Mouse (Mus musculus) testis, adult 2 months (tissue): ENCODE data around the gene Eme2. TPM values are rescaled to one million over a fixed set of nuclear protein-coding genes. Genes with fewer than 3 reads are reported as not detected.

Source experiments
- H3K27ac ChIP-seq: fragments of 200-500 bp; 2 replicates; pipeline ENCODE4 v1.5.1; 2012; ENCODE audit warnings: low read depth, low read length; ENCODE audit not compliant: control insufficient read depth, insufficient read depth
- H3K27me3 ChIP-seq: fragments of 200-500 bp; 2 replicates; pipeline ENCODE4 v1.6.1; 2012; ENCODE audit warnings: mild to moderate bottlenecking, low read length, moderate library complexity; ENCODE audit not compliant: control insufficient read depth, insufficient read depth
- H3K36me3 ChIP-seq: fragments of 200-500 bp; 2 replicates; pipeline ENCODE4 v1.6.1; 2012; ENCODE audit warnings: mild to moderate bottlenecking, low read length; ENCODE audit not compliant: control insufficient read depth, insufficient read depth
- H3K4me1 ChIP-seq: fragments of 200-500 bp; 2 replicates; pipeline ENCODE4 v1.6.1; 2012; ENCODE audit warnings: low read length; ENCODE audit not compliant: control insufficient read depth, insufficient read depth
- H3K4me3 ChIP-seq: fragments of 200-500 bp; 2 replicates; pipeline ENCODE4 v1.5.1; 2012; ENCODE audit warnings: low read depth, mild to moderate bottlenecking, low read length, moderate library complexity, mixed read lengths; ENCODE audit not compliant: control insufficient read depth
- CTCF ChIP-seq: fragments of 200-500 bp; IDR thresholded peaks from 2 replicates; pipeline ENCODE4 v1.5.1; 2012; ENCODE audit warnings: low read depth, mild to moderate bottlenecking, inconsistent platforms, low read length, moderate library complexity; ENCODE audit not compliant: control insufficient read depth, insufficient read depth, insufficient replicate concordance
- POLR2A ChIP-seq: fragments of 200-500 bp; IDR thresholded peaks from 2 replicates; pipeline ENCODE4 v1.6.1; 2012; ENCODE audit warnings: low read depth, mild to moderate bottlenecking, inconsistent platforms, low read length, moderate library complexity; ENCODE audit not compliant: control insufficient read depth
- polyA plus RNA-seq: library from polyadenylated mRNA; depleted of rRNA; stranded (reverse); fragments of >200 nt; gene quantifications from 2 replicates; pipeline ENCODE4 v1.2.3, GENCODE M21; 2012; rRNA removed

The Eme2 gene
- polyA plus RNA-seq, 1 experiment, result 28.0 TPM

DNA sequence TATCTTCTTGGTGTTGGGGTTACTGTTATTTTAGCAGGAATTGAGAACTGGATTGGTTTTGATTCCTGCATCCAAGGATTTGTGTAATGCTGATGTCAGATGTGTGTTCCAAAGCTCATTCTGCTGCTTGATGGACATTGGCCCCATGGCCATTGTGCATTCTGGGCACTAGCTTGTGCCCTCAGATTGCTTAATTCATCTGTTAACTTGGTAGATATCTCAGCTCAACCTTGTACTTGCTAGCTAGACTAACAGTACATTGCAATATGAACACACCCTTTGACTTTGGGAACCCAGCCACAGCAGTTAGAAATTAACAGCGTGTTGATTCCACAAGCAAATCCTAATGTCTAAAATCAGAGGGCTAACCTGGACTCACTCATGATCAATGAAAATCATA is 47.5 kb downstream of the Eme2 start:
- no peak overlapping the region for H3K27ac ChIP-seq
- H3K36me3 ChIP-seq, result no peaks in the 10 kb centered on the region
- H3K27me3 ChIP-seq, result no peaks in the 10 kb centered on the region
- H3K4me1 ChIP-seq, result no peaks in the 10 kb centered on the region; the same call in none of the 2 replicates
- no peak overlapping the region for H3K4me3 ChIP-seq
- TF ChIP-seq CTCF (no peak), POLR2A (no peak)

DNA sequence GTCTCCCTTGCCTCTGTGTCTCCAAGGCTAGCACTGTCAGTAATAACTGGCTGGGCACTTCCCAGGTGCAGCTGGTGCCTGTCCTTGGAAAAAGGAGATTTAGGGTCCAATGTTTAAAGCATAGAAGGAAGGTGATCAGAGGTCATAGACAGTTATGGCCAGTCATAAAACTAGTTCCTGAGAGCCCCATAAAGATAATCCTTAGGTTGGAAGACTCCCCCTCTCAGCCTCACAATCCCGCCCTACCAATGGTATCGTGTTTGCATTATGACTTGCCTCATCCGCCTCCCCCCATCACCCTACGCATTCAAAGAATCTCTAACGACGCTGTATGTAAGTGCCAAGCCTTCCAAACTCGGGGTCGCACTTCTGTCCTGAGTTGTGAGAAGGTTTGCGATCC is 50.4 kb downstream of the Eme2 start:
- Histone ChIP-seq H3K36me3 (no peaks in the 10 kb centered on the region), H3K27ac (no peak overlapping the region; the same call in 1 of the 2 replicates), H3K4me1 (no peaks in the 10 kb centered on the region; the same call in none of the 2 replicates), H3K4me3 (no peak overlapping the region), H3K27me3 (no peaks in the 10 kb centered on the region)
- TF ChIP-seq CTCF, result no peak
- no peak for TF ChIP-seq POLR2A

GRCm38 (mm10) chr17:24842631-24843030 is 52.3 kb downstream of the Eme2 start:
- H3K4me1 ChIP-seq, result no peaks in the 10 kb centered on the region; the same call in 1 of the 2 replicates
- H3K27ac ChIP-seq, result no peak overlapping the region
- no peaks in the 10 kb centered on the region for H3K27me3 ChIP-seq
- H3K4me3 ChIP-seq, result no peak overlapping the region
- no peaks in the 10 kb centered on the region for H3K36me3 ChIP-seq
- TF ChIP-seq CTCF (peak; percentile 23; the same call in 1 of the 2 replicates), POLR2A (no peak)

GRCm38 (mm10) chr17:24841133-24841532 is 53.8 kb downstream of the Eme2 start:
- Histone ChIP-seq H3K36me3 (no peaks in the 10 kb centered on the region), H3K4me1 (no peaks in the 10 kb centered on the region; the same call in 1 of the 2 replicates), H3K27me3 (no peaks in the 10 kb centered on the region), H3K4me3 (no peak overlapping the region), H3K27ac (no peak overlapping the region)
- TF ChIP-seq POLR2A (no peak), CTCF (no peak)

GRCm38 (mm10) chr17:24840341-24840740 is 54.5 kb downstream of the Eme2 start:
- no peak overlapping the region for H3K27ac ChIP-seq
- no peaks in the 10 kb centered on the region for H3K27me3 ChIP-seq
- TF ChIP-seq CTCF, result no peak
- TF ChIP-seq POLR2A, result no peak
- H3K4me1 ChIP-seq, result no peaks in the 10 kb centered on the region; the same call in 1 of the 2 replicates
- no peak overlapping the region for H3K4me3 ChIP-seq
- no peaks in the 10 kb centered on the region for H3K36me3 ChIP-seq

- Histone ChIP-seq H3K4me1 (no peaks in the 10 kb centered on the region; the same call in 1 of the 2 replicates), H3K36me3 (no peaks in the 10 kb centered on the region), H3K27me3 (no peaks in the 10 kb centered on the region), H3K4me3 (no peak within 1 kb of the TSS), H3K27ac (no peak within 1 kb of the TSS)
- TF ChIP-seq CTCF, result no peak
- TF ChIP-seq POLR2A, result no peak
Observed at GRCm38 (mm10) chr17:24839842-24840241, 55.0 kb downstream of the Eme2 start, which contains the start of gene Hagh. Gene Hagh, plus strand, starts transcription at chr17:24840143.

Other genes starting within 250 kb of the Eme2 start
- gene Slc9a3r2, start 244.8 kb downstream of the Eme2 start, polyA plus RNA-seq, result 3.3 and 3.9 TPM in 2 replicates
- gene Npw, start 236.6 kb downstream of the Eme2 start, polyA plus RNA-seq, result 0.19 TPM in 1 of 2 replicates, not detected in the other
- 45.4 and 50.0 TPM in 2 replicates for gene Zfp598, start 225.4 kb downstream of the Eme2 start, polyA plus RNA-seq
- 0.20 and 0.30 TPM in 2 replicates for gene Syngr3, start 205.1 kb downstream of the Eme2 start, polyA plus RNA-seq
- gene Gfer, start 198.9 kb downstream of the Eme2 start, polyA plus RNA-seq, result 144 and 150 TPM in 2 replicates
- gene Noxo1, start 198.9 kb downstream of the Eme2 start, polyA plus RNA-seq, result 62.1 and 63.2 TPM in 2 replicates
- 85.4 and 89.5 TPM in 2 replicates for gene Tbl3, start 187.4 kb downstream of the Eme2 start, polyA plus RNA-seq
- gene Rnf151, start 177.0 kb downstream of the Eme2 start, polyA plus RNA-seq, result 1,124 and 1,208 TPM in 2 replicates
- gene Rps2, start 177.0 kb downstream of the Eme2 start, polyA plus RNA-seq, result 515 and 558 TPM in 2 replicates
- gene Ndufb10, start 170.6 kb downstream of the Eme2 start, polyA plus RNA-seq, result 198 and 211 TPM in 2 replicates
- 0.21 and 1.4 TPM in 2 replicates for gene Rpl3l, start 167.3 kb downstream of the Eme2 start, polyA plus RNA-seq
- gene Msrb1, start 158.4 kb downstream of the Eme2 start, polyA plus RNA-seq, result 9.3 and 13.8 TPM in 2 replicates
- gene Hs3st6, start 142.1 kb downstream of the Eme2 start, polyA plus RNA-seq, result 0.73 and 0.89 TPM in 2 replicates
- gene Meiob, start 90.8 kb downstream of the Eme2 start, polyA plus RNA-seq, result 3.4 and 4.7 TPM in 2 replicates
- gene Hagh, start 54.9 kb downstream of the Eme2 start, polyA plus RNA-seq, result 529 and 573 TPM in 2 replicates
- gene Fahd1, start 44.7 kb downstream of the Eme2 start, polyA plus RNA-seq, result 12.6 and 16.6 TPM in 2 replicates
- 4.0 and 4.2 TPM in 2 replicates for gene Igfals, start 29.1 kb downstream of the Eme2 start, polyA plus RNA-seq
- 125 and 131 TPM in 2 replicates for gene Nubp2, start 8.7 kb downstream of the Eme2 start, polyA plus RNA-seq
- 161 and 177 TPM in 2 replicates for gene Spsb3, start 8.4 kb downstream of the Eme2 start, polyA plus RNA-seq
- gene Mrps34, start within 50 bp of the Eme2 start, polyA plus RNA-seq, result 45.9 and 56.7 TPM in 2 replicates
- gene Nme3, start 1.4 kb upstream of the Eme2 start, polyA plus RNA-seq, result 9.3 and 15.5 TPM in 2 replicates
- gene Mapk8ip3, start 41.9 kb upstream of the Eme2 start, polyA plus RNA-seq, result 60.2 and 62.6 TPM in 2 replicates
- 5.4 and 6.5 TPM in 2 replicates for gene Jpt2, start 65.6 kb upstream of the Eme2 start, polyA plus RNA-seq
- 26.5 and 27.6 TPM in 2 replicates for gene Cramp1l, start 120.7 kb upstream of the Eme2 start, polyA plus RNA-seq
- gene Ift140, start 121.0 kb upstream of the Eme2 start, polyA plus RNA-seq, result 130 and 146 TPM in 2 replicates
- 4.1 and 5.2 TPM in 2 replicates for gene Tmem204, start 188.5 kb upstream of the Eme2 start, polyA plus RNA-seq
- 5.4 and 7.0 TPM in 2 replicates for gene Telo2, start 220.9 kb upstream of the Eme2 start, polyA plus RNA-seq
- 0.23 and 0.40 TPM in 2 replicates for gene Ptx4, start 225.7 kb upstream of the Eme2 start, polyA plus RNA-seq
- gene Clcn7, start 238.3 kb upstream of the Eme2 start, polyA plus RNA-seq, result 14.1 and 14.8 TPM in 2 replicates